Mouse (Mus musculus): ENCODE measurements around the gene Ercc2.

- TF ChIP-seq MAFK (IDR thresholded peaks at IDR 0.05; ENCODE audit: borderline replicate concordance, low read depth, low read length) (no peak), CHD2 (IDR thresholded peaks at IDR 0.05; ENCODE audit: low read length) (no peak), CTCF (IDR thresholded peaks at IDR 0.05 in 2 of 3, conservative IDR thresholded peaks at IDR 0.05 in 1 of 3; ENCODE audit: control insufficient read depth in 1 of 3, insufficient read depth in 1 of 3, low read depth in 2 of 3, low read length in 3 of 3, poor library complexity in 1 of 3, severe bottlenecking in 1 of 3) (no peak), RCOR1 (IDR thresholded peaks at IDR 0.05; ENCODE audit: low read depth, low read length) (no peak), MAX (IDR thresholded peaks at IDR 0.05; ENCODE audit: low read length) (no peak)
Measured at GRCm38 (mm10) chr7:19426888-19427287, 45.1 kb downstream of the Ercc2 start.

Measured in MEL (cell line).